Mouse (Mus musculus): ENCODE data around the gene Tom1l2.

The Tom1l2 gene

DNA sequence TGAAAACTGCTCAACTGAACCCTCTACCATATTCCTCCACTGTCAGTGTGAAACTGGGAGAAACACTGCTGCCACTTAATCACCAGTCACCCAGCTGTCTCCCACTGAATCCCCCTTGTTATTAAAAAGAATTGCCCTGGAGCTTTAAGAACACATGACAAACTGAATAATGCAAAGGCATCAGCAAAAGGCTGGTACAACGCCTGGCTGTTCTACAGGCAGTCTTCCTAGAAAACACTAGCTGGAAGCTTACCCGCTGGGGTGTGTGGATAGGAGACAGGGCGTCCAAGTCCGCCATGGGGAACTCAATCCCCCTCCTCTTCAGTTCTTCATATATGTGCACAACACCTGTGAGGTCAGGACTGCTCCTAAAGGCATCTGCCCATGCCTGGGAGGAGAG is 90.3 kb downstream of the Tom1l2 start:
- no peak for DNase-seq (ENCODE audit: low read depth)

- no peak for DNase-seq (ENCODE audit: low read depth)
Observed at GRCm38 (mm10) chr11:60260743-60261142, 92.0 kb downstream of the Tom1l2 start.

GRCm38 (mm10) chr11:60257696-60258095 is 95.0 kb downstream of the Tom1l2 start:
- no peak for DNase-seq (ENCODE audit: low read depth)

- DNase-seq (ENCODE audit: low read depth): no peak
Observed at GRCm38 (mm10) chr11:60256713-60257112, 96.0 kb downstream of the Tom1l2 start.

GRCm38 (mm10) chr11:60256176-60256681 is 96.5 kb downstream of the Tom1l2 start:
- DNase-seq (ENCODE audit: low read depth): peak; percentile 41

- no peak for DNase-seq (ENCODE audit: low read depth)
Observed at GRCm38 (mm10) chr11:60255639-60256038, 97.1 kb downstream of the Tom1l2 start.

- no peak for DNase-seq (ENCODE audit: low read depth)
Observed at GRCm38 (mm10) chr11:60255181-60255580, 97.5 kb downstream of the Tom1l2 start.

- DNase-seq (ENCODE audit: low read depth): no peak
Observed at GRCm38 (mm10) chr11:60254308-60254707, 98.4 kb downstream of the Tom1l2 start.

- no peak for DNase-seq (ENCODE audit: low read depth)
Observed at GRCm38 (mm10) chr11:60253546-60253945, 99.2 kb downstream of the Tom1l2 start.

DNA sequence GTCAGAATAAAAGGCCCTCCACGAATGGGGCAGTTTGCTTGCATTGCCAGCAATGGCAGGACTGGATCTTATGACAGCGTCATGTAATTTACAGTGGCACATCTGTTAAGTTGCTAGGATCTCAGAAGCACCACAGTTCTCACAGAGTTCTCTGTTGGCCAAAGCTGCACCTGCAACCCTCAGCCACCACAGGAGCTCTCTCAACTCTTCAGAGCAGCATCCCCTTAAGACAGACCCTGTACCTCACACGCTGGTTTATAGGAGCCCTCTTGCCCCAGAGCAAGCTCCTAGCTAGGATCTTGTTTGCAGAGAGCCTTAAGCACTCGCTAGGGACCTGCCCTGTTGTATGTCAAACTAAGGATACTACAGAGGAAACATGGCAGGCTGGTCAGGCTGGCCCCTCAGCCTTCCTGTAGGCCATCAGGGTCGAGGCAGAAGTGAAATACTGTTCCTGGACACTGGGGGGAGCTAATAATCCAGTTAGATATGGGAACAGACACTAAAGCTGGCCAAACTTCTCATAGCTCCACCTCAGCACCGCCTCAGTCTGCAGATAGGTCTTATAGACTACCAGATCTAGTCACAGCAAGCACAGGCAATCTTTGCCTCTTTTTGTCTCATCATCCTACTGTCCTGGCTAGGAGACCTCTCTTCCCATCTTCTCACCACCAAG is 101.6 kb downstream of the Tom1l2 start:
- DNase-seq (ENCODE audit: low read depth): no peak

DNA sequence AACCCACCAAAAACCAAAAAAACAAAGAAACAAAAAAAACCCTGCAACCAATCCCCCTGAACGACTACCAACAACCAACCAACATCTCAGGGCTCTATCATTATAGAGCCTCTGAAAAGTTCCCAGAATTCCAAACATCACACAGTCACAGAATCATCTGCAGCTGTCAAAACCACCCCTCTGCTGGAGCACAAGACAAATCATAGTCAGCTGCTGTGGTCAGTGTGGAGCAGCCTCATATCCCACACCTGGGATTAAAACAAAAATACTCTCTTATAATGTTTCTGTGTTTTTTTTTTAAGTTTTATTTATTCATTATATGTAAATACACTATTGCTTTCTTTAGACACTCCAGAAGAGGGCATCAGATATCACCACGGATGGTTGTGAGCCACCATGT is 102.8 kb downstream of the Tom1l2 start:
- DNase-seq (ENCODE audit: low read depth): no peak

- DNase-seq (ENCODE audit: low read depth): no peak
Observed at GRCm38 (mm10) chr11:60248596-60249404, 103.9 kb downstream of the Tom1l2 start.

- DNase-seq (ENCODE audit: low read depth): no peak
Observed at GRCm38 (mm10) chr11:60247753-60248550, 104.8 kb downstream of the Tom1l2 start.

DNA sequence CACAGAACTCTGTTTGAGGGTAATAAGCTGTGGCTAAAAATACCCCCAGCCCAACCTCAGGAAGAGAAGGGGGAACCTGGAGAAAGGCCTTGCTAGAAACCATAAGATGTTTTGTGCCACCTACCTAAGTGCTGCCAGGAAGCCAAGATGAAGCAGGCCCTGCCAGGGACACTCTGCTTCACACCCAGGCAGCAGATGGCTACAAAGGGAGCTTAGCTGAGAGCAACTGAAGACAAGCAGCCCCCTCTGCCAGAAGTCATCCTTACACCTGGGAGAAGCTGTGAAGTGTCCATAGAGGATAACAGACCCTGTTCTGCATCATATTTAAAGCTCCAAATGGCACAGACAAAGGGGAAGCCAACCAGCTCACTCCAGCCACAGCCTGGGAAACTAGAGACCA is 106.6 kb downstream of the Tom1l2 start:
- DNase-seq (ENCODE audit: low read depth): no peak

DNA sequence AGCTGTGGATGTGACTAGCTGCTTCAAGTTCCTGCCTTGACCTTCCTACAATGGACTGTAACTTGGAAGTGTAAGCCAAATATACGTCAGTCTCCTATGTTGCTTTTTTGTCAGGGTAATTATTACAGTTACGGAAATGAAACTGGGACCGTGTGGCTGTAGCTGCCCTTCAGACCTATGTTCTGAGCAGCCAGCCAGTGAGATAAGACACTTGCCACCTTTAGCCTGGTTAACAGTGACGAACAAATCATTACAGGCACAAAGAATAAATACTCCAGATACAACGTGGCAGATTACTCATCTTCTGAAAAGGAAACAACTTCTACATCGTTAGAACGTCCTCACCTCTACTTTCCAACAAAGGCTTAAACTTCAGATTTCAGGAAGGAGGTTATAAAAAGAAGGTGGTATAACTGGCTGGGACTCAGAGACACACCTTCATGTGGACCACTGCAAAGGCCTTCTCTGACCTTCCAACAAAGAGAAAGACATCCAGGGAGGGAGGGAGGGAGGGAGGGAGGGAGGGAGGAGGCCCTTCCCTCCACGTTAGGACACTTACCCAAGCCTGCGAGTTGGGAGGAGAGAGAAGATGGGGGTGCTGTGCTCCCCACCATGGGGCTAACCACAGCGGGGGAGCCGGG is 108.1 kb downstream of the Tom1l2 start:
- DNase-seq (ENCODE audit: low read depth): no peak

- DNase-seq (ENCODE audit: low read depth): no peak
Observed at GRCm38 (mm10) chr11:60240509-60240908, 112.2 kb downstream of the Tom1l2 start.

GRCm38 (mm10) chr11:60235351-60235750 is 117.4 kb downstream of the Tom1l2 start:
- DNase-seq (ENCODE audit: low read depth): no peak

DNA sequence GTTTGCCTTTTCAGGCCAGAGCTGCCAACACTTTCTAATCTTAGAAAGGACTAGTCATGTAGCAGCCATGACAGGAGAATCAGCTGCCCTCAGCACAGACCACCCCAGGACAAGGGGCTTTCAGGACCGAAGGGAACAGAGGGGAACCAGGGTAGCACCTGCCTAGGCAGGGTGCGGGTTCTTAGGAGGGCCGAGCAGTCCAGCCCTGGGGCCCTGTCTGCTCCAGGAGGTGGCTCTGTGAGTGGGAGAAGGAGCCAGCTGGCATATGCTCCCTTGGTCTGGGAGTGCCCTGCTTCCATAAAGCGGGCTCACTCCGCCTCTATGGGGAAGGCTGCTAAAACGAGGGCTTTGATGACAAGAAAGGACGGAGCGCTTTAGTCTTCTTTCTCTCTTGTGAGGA is 119.5 kb downstream of the Tom1l2 start:
- DNase-seq (ENCODE audit: low read depth): no peak

DNA sequence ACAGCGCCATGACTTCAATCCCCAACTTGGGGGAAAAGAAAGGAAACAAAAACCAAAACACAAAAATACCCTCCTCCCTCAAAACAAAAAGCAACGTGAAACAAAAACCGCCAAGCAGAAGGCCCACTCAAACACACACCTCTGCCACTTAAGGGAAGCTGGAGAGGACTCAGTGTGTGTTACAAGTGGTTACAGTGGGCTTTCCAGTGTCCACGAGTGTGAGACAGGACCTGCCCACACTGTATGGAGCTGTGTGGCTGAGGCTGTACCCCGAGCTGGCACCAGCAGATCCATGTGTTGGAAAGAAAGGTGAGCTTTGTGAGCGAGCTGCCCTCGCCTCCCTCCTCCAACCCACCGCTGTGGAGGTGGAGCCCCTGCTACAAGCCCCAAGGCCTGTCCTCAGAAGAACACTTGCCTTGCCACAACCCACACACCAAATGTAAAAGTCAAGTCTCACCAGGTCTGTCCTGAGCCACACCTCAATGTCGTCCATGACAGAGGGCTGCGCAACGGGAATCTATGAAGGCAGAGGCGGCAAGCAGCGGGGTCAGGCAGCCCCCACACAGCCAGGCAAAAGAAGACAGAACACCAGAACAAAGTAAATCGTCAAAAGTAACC is 120.2 kb downstream of the Tom1l2 start:
- no peak for DNase-seq (ENCODE audit: low read depth)

DNA sequence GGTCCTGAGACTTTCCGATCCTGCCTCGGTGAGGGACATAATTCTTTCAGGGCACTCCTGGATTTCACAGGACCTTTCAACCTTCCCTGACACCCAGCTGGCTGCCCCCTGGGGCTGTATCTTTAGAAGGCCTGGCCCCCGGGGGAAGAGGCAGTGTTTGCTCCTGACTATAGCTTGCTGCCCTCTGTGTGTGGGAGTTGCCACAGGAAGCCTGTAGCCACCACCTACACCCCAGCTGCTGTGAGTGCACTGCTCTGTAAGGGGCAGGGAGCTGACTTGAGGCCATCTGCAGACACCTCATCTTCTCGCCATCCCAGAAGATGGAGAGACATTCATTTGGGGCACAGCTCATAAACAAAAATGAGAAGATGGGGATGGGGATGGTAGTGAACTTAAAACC is 120.8 kb downstream of the Tom1l2 start:
- DNase-seq (ENCODE audit: low read depth): no peak

DNA sequence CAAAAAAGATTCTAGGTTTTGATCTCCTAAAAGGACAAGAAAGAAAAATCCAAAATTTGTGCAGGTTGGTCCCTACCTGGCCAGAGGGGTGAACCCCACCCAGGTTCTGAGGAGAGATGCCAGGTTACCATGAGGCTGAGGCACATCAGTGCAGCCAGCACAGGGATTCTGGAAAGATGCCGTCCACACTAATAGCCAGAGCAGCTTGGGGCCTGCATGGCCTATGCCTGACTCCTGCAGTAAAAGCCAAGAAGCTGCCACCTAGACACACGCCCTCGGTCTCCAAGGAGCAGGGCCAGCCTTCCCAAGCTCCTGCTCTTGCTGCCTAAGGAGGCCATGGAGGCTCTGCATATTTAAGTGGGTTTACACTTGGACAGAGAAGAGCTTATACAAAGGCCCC is 121.4 kb downstream of the Tom1l2 start:
- no peak for DNase-seq (ENCODE audit: low read depth)

DNA sequence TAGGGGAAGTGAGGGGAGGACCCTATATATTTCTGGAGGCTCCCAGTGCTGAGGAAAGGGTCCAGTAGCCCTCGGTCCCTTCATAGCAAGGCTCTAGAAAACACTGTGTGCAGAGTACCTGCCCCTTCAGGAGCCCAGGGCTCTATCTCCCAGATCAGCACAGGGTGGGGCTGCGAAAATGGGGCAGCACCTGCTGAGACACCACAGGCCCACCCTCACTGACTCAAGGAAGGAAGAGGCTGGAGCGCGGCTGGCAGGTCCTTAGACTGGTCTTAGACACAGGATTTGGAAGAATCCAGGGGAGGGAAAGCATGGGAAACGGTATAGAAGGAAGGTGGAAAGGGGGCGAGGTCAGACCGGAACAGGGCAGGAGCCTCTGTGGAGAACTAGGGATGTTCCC is 122.2 kb downstream of the Tom1l2 start:
- no peak for DNase-seq (ENCODE audit: low read depth)
